Mouse (Mus musculus): Measurements from ENCODE around the gene Cab39l. TPM values are rescaled to one million over a fixed set of nuclear protein-coding genes. Genes with fewer than 3 reads are reported as not detected.
"Not testable (repeated sequence)": the region's sequence is repeated elsewhere in the genome, so short reads cannot be mapped to it uniquely, and the experiment has no call there.

Cab39l gene
- total RNA-seq (2021), result 10 to 100 TPM; 33.7 to 38.2 TPM
- long read RNA-seq, experiment 1, transcript Cab39l-201 (11 exons, 3,037 nt), result major isoform, 17 of 36 reads
- long read RNA-seq, experiment 1, partial matches to known transcripts, result 0 of 36 reads
- long read RNA-seq, experiment 1, other reads (novel, unspliced or antisense), result 19 of 36 reads
- long read RNA-seq, experiment 2, transcript Cab39l-201 (11 exons, 3,037 nt), result major isoform, 7 of 13 reads
- long read RNA-seq, experiment 2, partial matches to known transcripts, result 0 of 13 reads
- long read RNA-seq, experiment 2, other reads (novel, unspliced or antisense), result 6 of 13 reads

DNA sequence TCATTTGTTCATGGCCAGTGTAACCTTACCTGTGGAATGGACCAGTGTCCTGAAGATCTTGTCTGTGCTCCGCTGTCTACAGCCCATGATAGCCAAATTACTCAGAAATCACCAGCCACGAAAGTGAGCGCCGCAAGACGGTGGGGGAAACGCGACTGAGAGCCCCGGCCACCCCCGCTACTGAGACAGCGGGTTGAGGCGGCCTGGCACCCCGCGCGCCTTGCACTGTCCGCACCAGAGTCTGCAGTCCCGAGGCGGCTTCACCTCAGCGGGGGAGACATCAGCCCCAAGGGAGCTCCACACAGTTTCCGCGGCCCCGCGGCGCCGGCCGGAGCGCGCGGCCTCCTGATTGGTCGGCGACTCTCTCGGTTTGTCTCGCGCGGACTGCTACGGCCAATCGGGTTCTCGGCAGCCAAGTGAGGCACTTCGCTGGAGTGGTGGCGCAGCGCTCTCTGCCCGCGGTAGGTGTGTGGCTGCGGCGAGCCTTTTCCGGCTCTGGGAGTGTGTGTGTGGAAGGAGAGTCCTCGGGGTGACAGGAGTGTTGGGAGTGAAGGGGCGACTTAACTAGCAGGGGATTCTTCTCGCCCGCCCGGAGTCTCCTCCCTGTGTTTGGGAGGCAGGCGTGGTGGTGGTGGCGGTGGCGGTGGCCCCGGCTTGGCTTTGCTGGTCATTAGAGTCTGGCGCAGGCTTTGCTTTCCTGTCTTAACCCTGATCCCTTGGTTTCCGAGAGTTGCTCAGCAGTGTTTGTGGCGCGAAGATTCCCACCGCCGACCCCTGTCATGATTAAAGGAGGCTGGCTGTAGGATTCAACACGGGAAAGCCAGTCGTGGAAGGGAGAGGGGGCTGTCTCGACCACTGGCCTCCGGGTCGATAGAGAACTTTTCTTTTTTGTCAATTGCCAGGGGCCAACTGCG is at the start of gene Cab39l, which contains the start of gene Setdb2:
TSS of gene Cab39l (plus strand) at position 415 of the 914 bp plus-strand sequence.
TSS of gene Setdb2 (minus strand) at position 327 of the 914 bp plus-strand sequence.
- peak; percentile 97 to 98 for DNase-seq

DNA sequence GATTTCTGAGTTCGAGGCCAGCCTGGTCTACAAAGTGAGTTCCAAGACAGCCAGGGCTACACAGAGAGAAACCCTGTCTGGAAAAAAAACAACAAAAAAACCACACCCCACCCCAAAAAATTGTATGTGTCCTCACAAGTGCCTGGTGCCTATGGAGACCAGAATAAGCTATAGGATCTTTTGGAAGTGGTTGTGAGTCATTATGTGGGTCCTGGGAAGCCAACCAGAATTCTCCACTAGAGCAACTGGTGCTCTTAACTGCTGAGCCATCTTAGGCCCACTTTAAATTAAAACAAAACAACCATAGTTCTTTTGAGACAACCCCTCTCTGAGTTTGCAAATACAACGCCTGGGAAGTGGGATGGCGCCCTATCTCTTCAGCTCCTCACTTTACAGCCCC is 45.5 kb upstream of the Cab39l start, which contains the start of gene Phf11c:
TSS of gene Phf11c (minus strand) at position 101 of the 400 bp plus-strand sequence.
- no peak for DNase-seq

DNA sequence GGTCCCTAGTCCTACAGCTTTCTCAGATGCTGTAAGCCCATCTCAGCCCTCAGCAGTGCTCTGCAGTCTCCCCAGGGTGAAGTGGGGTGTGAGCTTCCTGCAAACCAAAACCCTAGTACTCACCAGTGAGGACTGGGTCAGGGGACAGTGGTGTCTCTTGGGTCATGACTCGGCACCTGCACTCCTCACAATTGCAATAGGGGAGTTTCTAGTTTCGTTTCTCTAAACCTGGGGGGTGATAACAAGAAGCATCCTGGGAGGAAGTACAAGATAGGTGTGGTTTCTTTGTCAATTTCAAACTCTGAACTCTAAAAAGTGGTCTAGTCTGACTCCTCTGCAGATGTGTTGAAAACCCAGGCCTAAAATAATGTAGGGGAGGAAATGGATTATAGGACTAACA is 43.8 kb upstream of the Cab39l start:
- DNase-seq, result no peak

DNA sequence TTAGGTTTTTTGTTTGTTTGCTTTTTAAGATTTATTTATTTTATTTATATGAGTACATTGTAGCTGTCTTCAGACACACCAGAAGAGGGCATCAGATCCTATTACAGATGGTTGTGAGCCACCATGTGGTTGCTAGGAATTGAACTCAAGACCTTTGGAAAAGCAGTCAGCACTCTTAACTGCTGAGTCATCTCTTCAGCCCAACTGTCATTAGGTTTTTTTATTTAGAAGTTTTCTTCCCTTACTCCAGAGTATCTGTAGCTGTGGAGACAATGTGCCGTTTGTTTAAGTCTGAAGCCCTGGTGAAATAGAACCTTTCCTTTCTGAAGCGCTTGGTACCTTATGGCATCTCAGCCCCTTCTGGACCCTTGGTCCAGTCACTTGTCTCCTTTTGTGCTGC is 25.8 kb upstream of the Cab39l start:
- DNase-seq, result not testable (repeated sequence)

DNA sequence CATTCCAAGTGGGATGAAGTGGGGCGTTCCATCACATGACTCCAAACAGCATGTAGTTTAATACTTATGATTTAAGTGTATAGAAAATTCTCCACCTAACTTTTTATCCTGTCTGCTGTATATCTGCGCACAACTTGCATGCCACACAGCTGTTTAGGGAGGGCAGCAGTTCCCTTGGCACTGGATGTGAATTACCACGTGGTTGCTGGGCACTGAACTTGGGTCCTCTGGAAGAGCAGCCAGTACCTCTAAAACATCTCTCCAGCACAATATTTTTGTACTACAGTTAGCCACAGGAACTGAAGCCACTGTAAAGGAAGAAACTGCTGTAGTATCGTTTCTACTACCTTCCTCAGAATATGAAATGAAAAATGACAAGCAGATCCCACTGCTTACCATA is 22.6 kb upstream of the Cab39l start:
- DNase-seq, result no peak

DNA sequence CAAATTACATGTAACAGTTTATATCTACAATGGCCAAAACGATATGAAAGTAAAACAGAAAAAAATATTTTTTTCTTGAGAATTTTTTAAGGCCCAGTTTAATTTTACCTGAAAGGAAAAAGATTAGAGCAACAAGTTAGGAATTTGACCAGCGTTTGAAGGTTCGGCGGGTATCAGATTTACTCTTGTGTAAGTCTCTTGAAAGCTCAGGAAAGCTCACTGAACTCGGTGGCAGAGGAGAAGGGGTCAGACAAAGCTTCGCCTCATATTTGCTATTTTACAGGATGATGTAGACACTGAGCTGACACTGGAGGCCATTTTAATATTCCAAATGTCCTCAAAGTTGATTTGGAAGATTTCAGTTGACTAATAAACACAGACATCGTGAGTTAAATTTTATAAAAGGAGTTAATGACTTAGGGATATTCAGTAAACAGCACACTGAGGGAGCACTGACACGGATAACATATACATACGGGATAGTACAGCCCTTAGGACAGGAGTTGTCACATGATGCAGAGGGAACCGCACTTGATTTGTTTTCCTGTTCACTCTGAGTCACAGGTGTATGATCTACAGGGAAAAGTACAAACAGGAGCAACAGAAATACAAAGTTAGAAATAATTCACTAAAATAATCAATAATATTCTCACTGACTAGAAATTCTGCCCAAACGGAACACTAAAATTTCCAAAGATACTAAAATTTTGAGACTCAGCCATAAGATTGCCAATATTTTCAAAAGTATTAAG is 17.7 kb upstream of the Cab39l start:
- no peak for DNase-seq

DNA sequence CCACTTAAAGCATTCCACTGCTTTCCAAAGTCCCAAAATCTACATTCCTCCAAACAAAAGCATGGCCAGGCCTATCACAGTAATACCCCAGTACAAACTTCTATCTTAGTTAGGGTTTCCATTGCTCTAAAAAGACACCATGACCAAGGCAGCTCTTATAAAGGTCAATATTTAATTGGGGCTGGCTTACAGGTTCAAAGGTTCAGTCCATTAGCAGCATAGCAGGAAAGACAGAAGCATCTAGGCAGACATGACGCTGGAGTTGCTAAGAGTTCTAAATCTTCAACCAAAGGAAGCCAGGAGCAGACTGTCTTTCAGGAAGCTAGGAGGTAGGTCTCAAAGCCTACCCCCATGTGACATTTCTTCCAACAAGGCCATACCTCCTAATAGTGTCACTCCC is 10.2 kb upstream of the Cab39l start:
- DNase-seq, result no peak

DNA sequence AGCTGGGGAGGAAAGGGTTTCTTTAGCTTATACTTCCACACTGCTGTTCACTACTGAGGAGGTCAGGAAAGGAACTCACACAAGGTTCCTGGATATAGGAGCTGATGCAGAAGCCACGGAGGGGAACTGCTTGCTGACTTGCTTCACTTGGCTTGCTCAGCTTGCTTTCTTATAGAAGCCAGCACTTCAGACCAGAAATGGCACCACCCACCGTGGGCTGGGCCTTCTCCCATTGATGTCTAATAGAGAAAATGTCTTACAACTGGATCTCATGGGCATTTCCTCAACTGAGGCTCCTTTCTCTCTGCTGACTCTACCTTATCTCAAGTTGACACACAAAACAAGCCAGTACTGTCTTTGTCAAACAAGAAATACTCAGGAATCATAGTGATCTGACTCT is 6.9 kb upstream of the Cab39l start:
- DNase-seq, result no peak

DNA sequence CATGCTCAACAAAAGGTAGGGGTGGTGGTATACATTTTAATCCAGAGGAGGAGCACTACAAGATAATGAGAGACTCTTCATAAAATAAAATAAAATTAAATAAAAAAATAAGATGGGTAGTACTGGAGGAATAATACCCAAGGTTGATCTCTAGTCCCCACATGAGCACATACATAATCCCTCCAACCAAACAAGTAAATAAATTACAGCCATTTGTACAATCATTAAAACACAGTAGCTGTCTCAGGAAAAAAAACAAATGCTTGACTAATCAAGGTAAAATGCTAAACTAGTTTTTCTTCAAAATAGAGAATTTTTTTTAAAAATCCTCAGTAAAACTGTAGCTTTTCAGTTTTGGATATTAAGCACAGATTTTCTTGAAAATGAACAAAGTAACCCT is 5.6 kb upstream of the Cab39l start:
- no peak for DNase-seq

DNA sequence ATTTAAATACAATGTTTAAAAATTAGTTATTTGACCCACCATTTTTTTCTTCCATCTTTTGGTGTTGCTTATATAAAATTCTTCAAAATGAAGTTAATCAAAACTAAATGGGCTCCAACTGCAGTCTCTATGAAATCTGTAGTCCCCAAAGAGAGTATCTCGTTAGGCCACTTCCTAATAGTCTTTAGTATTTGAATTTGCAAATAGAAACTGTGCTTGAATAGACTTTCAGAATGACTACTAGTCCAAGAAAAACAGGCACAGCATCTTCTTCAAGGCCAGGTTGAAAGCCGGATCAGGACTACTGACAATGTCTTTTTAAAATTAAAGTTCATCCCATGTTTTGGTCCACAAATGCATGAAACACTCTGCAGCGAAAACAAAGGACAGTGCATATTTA is 3.4 kb upstream of the Cab39l start:
- no peak for DNase-seq

DNA sequence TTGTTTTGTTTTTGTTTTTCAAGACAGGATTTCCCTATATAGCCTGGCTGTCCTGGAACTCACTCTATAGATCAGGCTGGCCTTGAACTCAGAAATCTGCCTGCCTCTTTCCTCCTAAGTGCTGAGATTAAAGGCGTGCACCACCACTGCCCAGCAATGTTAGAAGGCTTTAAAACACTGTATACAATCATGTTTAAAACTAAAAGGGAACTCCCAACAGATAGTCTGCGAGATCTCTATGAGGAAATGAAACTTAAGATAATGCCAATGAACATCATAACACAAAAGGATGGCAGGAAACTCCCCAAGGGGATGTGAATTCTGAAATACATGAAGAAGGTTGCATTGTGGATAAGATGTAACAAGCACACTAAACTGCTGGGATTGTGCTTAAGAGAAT is 2.3 kb upstream of the Cab39l start:
- DNase-seq, result no peak

DNA sequence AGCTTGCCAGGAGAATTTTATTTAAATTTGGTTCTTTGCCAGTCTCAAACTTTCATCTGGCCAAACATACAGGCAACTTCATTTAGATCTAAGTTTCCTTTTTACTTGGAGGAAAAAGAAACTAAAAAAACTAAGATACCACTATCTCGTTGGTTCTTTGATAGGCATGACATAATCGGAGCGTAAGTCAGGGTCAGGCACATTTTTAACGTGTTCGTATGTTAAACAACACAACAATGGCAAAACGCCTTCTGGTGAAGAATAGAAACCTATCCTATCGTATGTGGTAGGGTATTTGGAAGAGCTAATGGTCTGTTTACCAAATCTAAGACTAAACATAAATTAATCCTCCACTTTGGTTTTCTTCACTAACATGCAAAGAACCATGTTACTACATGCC is 733 bp upstream of the Cab39l start:
- no peak for DNase-seq

DNA sequence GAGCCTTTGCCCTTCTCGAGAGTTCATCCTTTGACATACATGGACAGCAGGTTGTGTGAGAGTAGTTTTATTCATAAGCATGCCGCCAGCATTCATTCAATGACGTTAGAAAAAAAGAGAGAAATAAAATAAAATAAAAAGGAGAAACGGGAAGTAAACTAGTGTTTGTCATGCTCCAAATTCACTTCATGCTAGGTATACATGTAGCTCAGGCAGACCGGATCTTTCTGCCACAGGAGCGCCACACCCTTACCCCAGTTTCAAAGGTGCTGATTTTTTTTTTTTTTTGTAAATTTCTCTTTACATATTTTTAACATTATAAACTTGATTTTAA is 667 bp downstream of the Cab39l start:
- no peak for DNase-seq

DNA sequence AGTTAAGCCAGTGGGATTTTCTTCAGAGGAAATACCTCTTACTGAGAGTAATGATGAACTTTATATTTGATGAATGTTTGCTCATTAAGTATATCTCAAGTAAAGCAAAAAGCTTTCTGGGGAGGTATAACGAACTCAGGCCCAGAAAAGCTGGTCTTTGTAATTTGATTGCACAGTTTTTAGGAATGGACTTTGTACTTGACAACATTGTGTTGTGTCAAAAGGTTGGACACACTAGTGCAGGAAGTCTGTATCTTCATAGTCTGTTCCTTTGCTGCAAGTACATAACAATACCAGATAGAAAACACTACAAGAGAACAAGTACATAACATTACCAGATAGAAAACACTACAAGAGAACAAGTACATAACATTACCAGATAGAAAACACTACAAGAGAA is 4.6 kb downstream of the Cab39l start:
- DNase-seq, result no peak

DNA sequence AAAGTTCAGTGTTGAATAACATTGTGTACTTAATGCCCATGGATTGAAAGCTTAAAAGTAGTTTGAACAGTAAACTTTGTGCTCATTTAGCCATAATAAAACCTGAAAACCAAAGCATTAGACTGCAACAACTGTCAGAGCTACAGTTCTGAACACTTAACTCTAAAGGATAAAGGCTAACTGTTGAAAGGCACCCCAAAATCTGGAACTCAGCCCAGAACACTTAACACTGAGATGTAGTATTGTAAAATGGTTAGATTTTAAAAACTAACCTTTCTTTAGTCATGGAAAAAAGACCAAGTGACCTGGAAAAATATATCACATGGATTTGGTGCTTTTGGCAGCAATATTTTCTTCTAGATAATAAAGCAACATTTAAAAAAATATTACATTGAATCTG is 7.2 kb downstream of the Cab39l start:
- DNase-seq, result no peak

DNA sequence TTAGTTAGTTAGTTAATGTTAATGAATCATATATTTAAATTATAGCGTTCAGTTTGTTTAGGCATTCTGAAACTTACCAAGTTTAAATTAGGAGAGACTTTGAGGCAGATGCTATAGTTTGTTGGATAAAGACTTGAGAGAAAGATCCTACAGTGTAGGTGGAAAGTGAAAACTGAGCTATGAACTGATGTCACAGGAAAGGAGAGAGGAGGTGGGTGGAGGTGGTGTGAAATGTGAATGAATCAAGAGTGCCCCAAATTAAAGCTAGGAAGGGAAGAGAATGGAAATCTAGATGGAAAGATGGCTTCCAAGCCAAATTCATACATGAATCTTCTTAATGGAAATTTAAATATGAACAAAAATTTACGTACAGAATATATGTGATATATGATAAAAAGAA is 25.7 kb downstream of the Cab39l start:
- no peak for DNase-seq

DNA sequence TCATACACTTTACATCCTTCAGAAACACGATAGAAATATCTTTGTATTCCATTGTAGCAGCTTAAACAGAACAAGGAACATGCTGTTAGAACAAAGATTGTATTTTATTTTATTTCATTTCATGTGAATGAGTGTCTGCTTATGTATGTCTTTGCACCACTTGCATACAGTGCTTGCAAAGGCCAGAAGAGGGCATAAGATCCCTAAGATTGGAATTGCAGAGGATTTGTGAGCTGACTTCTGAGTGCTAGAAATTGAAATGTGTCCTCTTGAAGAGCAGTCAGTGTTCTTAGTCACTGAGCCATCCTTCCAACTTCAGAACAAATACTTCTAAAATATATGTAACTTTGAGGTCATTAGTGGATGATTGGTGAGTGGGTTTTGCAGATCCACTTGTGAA is 27.0 kb downstream of the Cab39l start:
- peak in 1 of 2 experiments; percentile 18 for DNase-seq

DNA sequence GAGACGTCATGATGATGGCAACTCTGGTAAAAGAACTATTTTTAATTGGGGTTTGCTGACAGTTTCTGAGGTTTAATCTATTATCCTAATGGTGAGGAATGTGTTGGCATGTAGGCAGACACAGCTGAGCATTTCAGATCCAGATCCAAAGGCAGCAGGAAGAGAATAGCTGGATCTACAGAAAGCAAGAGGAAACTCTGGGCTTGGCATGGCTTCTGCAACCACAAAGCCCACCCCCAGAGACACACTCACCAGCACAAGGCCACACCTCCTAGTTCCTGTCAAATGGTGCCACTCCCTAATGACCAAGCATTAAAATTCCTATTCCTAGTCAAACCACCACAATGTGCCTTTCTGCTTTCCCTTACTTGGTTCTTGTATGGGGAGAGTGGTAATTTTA is 30.0 kb downstream of the Cab39l start:
- no peak for DNase-seq

DNA sequence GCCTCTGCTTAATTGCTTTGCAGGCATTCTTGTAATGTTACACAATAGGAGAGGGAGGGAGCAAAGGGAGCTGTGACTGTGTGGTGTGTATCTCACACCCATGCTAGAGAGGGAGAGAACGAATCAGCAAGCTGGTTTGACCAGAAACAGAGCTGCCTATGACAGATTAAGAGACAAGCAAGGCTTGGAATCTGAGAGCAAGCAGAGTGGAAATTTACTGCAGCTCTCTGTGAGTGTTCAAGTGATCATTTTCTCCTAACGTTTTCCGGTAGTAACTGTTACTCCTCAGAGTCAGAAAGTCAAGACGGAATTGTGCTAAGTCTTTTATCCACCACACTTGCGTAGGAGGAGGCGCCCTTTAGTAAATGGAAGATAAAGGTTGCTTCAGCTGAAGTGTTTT is 37.9 kb downstream of the Cab39l start:
- peak in 1 of 2 experiments; percentile 16 for DNase-seq

DNA sequence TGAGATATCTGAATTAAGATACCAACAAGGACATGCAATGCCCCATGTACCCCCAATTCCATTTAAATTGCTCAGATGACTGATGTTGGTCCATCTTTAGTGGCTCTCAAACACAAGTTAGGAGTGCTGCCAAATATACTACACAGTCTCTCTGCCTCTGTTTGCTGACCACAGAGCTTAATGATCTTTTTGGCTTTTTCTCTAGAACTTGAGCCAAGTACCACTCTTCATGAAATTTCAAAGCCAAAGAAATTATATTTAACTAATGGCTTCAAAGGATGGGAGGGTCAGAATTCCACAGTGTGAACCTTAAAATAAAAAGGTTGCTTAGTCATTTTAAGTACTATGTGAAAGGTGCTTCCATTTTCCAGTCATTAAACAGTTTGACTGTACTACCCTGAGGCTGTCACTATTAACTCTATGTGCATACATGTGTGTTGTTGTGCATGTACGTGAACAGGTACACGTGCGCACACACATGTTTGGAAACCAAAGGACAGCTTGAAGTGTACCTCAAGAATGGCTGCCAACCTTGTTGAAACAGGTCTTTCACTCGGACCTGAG is 44.6 kb downstream of the Cab39l start:
- DNase-seq, result no peak

DNA sequence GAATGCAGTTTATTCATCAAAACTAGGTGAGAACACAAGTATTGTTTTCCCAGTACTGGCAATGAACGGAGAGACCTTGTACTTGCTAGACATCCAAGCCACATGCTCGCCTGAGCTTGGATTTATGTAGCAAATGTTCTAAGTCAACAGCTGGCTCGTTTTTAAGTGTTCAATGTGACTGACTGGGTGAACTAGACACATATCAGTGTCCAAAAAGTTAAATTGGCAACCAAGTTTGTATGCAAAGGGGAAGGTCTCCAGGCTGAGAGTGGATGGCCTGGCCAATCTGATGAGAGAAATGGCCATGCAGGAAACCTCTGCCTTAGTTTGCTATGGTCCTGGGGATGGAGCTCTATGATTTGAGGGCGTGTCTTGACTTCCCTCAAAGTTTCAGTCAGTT is 51.6 kb downstream of the Cab39l start:
- DNase-seq, result no peak

DNA sequence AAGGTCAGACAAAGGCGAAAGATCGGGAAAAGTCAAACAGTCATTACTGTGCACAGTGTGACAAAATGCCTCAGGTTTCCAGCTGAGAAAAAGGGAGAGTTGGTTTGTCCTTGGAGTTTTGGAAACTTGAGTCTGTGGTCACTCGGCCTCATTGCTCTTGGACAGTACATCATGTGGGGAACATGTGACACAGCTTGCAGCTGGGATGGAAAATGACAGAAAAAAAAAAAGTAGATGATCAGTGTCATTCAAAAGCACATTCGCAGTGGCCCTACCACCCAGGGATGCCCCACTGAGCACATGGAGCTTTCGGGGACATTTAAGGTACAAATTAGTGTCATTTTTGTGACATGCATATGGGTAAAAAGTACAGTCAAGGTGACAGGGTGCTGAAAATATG is 57.2 kb downstream of the Cab39l start:
- DNase-seq, result no peak
